ENCODE assay signal across 8 mouse cellular contexts in the genomic region with DNA sequence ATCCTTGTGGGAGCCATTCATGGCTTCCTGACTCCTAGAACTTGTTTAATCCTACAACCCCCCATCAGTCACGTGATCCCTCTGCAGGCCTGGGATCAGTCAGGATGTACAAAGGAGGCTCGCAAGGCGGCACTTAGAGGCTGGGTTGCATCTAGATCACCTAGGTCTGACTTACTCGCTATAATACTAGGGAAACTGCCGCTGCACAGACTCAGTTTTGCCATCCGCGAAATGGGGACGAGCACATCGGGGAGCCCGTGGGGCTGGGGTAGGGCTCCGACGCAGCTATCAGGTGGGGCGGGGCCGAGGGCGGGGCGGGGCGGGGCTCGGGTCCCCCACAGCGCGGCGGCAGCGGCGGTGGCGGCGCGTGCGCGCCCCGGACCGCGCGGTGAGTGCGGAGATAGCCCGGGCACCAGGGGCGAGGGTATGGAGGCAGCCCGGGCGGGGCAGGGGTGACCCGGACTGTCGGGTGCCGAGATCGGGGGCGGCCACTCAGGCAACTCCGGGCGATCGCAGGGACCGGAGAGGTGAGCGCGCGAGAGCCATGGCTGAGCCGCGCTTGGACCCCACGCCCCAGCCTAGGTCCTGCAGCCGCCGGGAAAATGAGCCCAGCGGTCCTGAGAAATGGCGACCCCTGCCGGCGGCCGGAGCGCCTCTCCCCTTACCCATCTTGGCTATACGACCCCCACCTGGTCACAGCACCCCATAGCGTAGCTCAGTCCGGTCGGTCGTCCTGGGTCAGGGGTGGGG. TPM values are rescaled to one million over a fixed set of nuclear protein-coding genes. Genes with fewer than 3 reads are reported as not detected.
DNase-seq lines count a peak whose midpoint lies in the region; ATAC-seq and TF ChIP-seq lines count a peak whose summit lies in the region.

A gene (plus strand): TSS at position 346 of the 750 bp plus-strand sequence.

- DNase-seq in G1E (ENCODE audit: low spot score) = peak; percentile 75
- peak; percentile 57 for DNase-seq in brain, adult 2 months (ENCODE audit: low read depth, low spot score)
- DNase-seq in forebrain, embryonic 10.5 days (ENCODE audit: extremely low spot score, low spot score) = peak; percentile 86
- peak; percentile 79 for DNase-seq in heart, postnatal 4 days
- DNase-seq in layer of hippocampus, postnatal 14 days (ENCODE audit: low spot score in 2 of 2) = peak; percentile 65 to 68
- DNase-seq in lung, postnatal 25 days (ENCODE audit: low spot score) = peak; percentile 53
- peak; percentile 82 for DNase-seq in retina, postnatal 1 day
- peak; percentile 58 to 79 for DNase-seq in urinary bladder, postnatal 4 days (ENCODE audit: low spot score in 2 of 2)

- no peak for TF ChIP-seq CTCF in G1E (IDR thresholded peaks at IDR 0.05; ENCODE audit: low read depth, low read length)

- peaks cover 11% of the 10 kb centered on the region; the same call in 1 of the 2 replicates for H3K27me3 ChIP-seq in G1E (ENCODE audit: insufficient read depth, low read length)
- H3K27me3 ChIP-seq in forebrain, embryonic 10.5 days (ENCODE audit: poor library complexity, severe bottlenecking) = peaks cover 9% of the 10 kb centered on the region; the same call in 1 of the 2 replicates

- H3K36me3 ChIP-seq in G1E (replicated peaks) = peaks cover 59% of the 10 kb centered on the region
- H3K36me3 ChIP-seq in forebrain, embryonic 10.5 days (replicated peaks) = peaks cover 3% of the 10 kb centered on the region; the same call in 1 of the 2 replicates

- under 1% methylated on average over 65 of the region's 65 CpGs for WGBS in forebrain, embryonic 10.5 days

- peak within 1 kb of the TSS; percentile 88 for H3K27ac ChIP-seq in forebrain, embryonic 10.5 days

- no peak for ATAC-seq in G1E (ENCODE audit: extremely low read depth, insufficient number of reproducible peaks, low FRiP score, poor library complexity, severe bottlenecking)

- H3K4me3 ChIP-seq in G1E (ENCODE audit: low read depth, low read length) = peak within 1 kb of the TSS; percentile 76
- H3K4me3 ChIP-seq in forebrain, embryonic 10.5 days = peak within 1 kb of the TSS; percentile 66

- H3K4me1 ChIP-seq in G1E (ENCODE audit: insufficient read depth, low read depth, low read length) = peaks cover 78% of the 10 kb centered on the region
- peaks cover 38% of the 10 kb centered on the region for H3K4me1 ChIP-seq in forebrain, embryonic 10.5 days

- H3K9me3 ChIP-seq in G1E (replicated peaks) = no peaks in the 10 kb centered on the region
- H3K9me3 ChIP-seq in forebrain, embryonic 10.5 days = no peaks in the 10 kb centered on the region

RNA-seq across cellular contexts. Expression of the gene that starts here (rescaled TPM):
- not detected in 2 replicates for total RNA-seq in G1E (2014; fragmentation: Nextera tagmentation)
- total RNA-seq in G1E (2017) = not detected in 2 replicates
- not detected in 2 replicates for polyA plus RNA-seq in G1E (2012)
- not detected in 2 replicates for polyA plus RNA-seq in forebrain, embryonic 10.5 days (2016; fragmentation: Nextera tagmentation; extraction: Ambion mirVana)
- total RNA-seq in heart, postnatal 4 days (2021) = not detected
- not detected for total RNA-seq in layer of hippocampus, postnatal 14 days (2021)

Comparison
In these comparisons a context has a peak if more than half of its experiments do, and no peak if none do; other contexts are left out.
1. Peak in DNase-seq and H3K4me3 ChIP-seq in G1E; RNA of the gene not detected or under 1 TPM.
2. Peak in DNase-seq, H3K4me3 ChIP-seq and H3K27ac ChIP-seq in forebrain, embryonic 10.5 days; RNA of the gene not detected or under 1 TPM.
3. Peak in DNase-seq in heart, postnatal 4 days; RNA of the gene not detected or under 1 TPM.
4. Peak in DNase-seq in layer of hippocampus, postnatal 14 days; RNA of the gene not detected or under 1 TPM.